Mouse (Mus musculus): ENCODE results near the gene Prr32. TPM values are rescaled to one million over a fixed set of nuclear protein-coding genes. Genes with fewer than 3 reads are reported as not detected.

Prr32 gene
- not detected for polyA plus RNA-seq (2014; fragmentation: Illumina TruSeq; extraction: RNeasy Lipid Tissue Mini Kit (QIAGEN cat#74804); ENCODE audit: low replicate concordance)

GRCm38 (mm10) chrX:45090604-45091003 lies at the start of gene Prr32:
Gene Prr32 (plus strand): TSS chrX:45090904.

Measured in small intestine, adult 10 weeks (tissue).